Mouse (Mus musculus): Measurements from ENCODE around the gene Tjp1.

Tjp1 gene

GRCm38 (mm10) chr7:65350348-65351079 is 177.1 kb downstream of the Tjp1 start:
- peak; percentile 89 for DNase-seq

- DNase-seq, result no peak
These were observed 179.0 kb downstream of the Tjp1 start for GRCm38 (mm10) chr7:65348540-65348939.

- DNase-seq, result no peak
These were observed 182.3 kb downstream of the Tjp1 start for GRCm38 (mm10) chr7:65345314-65345713.

GRCm38 (mm10) chr7:65337581-65338270 is 189.9 kb downstream of the Tjp1 start:
- no peak for DNase-seq

GRCm38 (mm10) chr7:65333081-65333760 is 194.4 kb downstream of the Tjp1 start:
- no peak for DNase-seq

GRCm38 (mm10) chr7:65319047-65319725 is 208.4 kb downstream of the Tjp1 start:
- DNase-seq, result no peak

GRCm38 (mm10) chr7:65317418-65317817 is 210.2 kb downstream of the Tjp1 start:
- DNase-seq, result no peak

GRCm38 (mm10) chr7:65315182-65315581 is 212.4 kb downstream of the Tjp1 start:
- no peak for DNase-seq

- peak; percentile 55 for DNase-seq
These were observed 230.6 kb downstream of the Tjp1 start for GRCm38 (mm10) chr7:65296675-65297589.

GRCm38 (mm10) chr7:65282886-65283285 is 244.7 kb downstream of the Tjp1 start:
- DNase-seq, result peak; percentile 82

GRCm38 (mm10) chr7:65281960-65282359 is 245.6 kb downstream of the Tjp1 start:
- DNase-seq, result peak; percentile 60

- peak; percentile 95 for DNase-seq
These were observed 246.4 kb downstream of the Tjp1 start for GRCm38 (mm10) chr7:65280944-65281912.

- DNase-seq, result peak; percentile 67
These were observed 248.3 kb downstream of the Tjp1 start for GRCm38 (mm10) chr7:65279277-65279676.

- DNase-seq, result peak; percentile 72
These were observed 251.8 kb downstream of the Tjp1 start for GRCm38 (mm10) chr7:65275761-65276160.

GRCm38 (mm10) chr7:65274216-65274615 is 253.4 kb downstream of the Tjp1 start:
- no peak for DNase-seq

- peak; percentile 86 for DNase-seq
These were observed 277.9 kb downstream of the Tjp1 start for GRCm38 (mm10) chr7:65249656-65250055.

All from heart, adult 11 months (tissue).